ENCODE assay signal across 1 mouse cellular context in genomic region chr7:4003996-4004395, GRCm38 (mm10). TPM values are rescaled to one million over a fixed set of nuclear protein-coding genes. Genes with fewer than 3 reads are reported as not detected.
"Had no signal": no experiment of that assay in that cellular context is flagged by ENCODE, and none has a peak within 500 bp of the region (broad histone marks: within the 10 kb centered on the region; RNA-seq: fewer than 3 reads in every experiment).

No protein-coding gene starts in this region.

RNA-seq across cellular contexts. Expression of gene Lair1, which starts 59.0 kb away (rescaled TPM):
- polyA plus RNA-seq: myocyte had no signal
